Mouse (Mus musculus): ENCODE measurements around the gene Olfr576. TPM values are rescaled to one million over a fixed set of nuclear protein-coding genes. Genes with fewer than 3 reads are reported as not detected.

Olfr576 gene
- polyA plus RNA-seq, 1 experiment from 2014 or later, result not detected

DNA sequence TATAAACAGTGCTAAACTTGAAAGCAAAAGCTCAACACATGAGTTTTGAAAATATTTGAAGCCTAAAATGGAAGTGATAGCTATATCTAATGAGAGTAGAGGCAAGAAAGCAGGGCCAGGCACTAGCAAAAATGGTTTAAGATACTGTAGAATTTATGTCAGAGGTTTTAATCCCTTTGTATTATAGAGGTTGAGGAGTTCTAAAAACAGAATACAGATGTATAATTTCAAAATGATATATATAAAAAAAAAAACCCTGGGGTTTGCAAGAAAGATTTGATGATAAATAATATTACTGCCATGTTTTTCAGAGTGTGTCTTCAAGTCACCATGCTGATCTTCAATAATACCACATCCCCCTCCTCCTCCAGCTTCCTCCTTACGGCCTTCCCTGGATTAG lies 14.3 kb upstream of the Olfr576 start, which contains the start of gene Olfr574:
Gene Olfr574 (plus strand): TSS at position 301 of the 400 bp plus-strand sequence.
- Histone ChIP-seq H3K4me1 (replicated peaks; ENCODE audit: control insufficient read depth, insufficient read depth, low read length) (no peaks in the 10 kb centered on the region), H3K4me2 (replicated peaks; ENCODE audit: low read depth, low read length) (no peak within 1 kb of the TSS), H3K27ac (ENCODE audit: low read depth, low read length) (no peak within 1 kb of the TSS), H3K9me3 (ENCODE audit: control insufficient read depth, low read length) (no peaks in the 10 kb centered on the region), H3K27me3 (ENCODE audit: control insufficient read depth, insufficient read depth, low read length) (no peaks in the 10 kb centered on the region), H3K36me3 (ENCODE audit: control insufficient read depth, insufficient read depth, low read length) (no peaks in the 10 kb centered on the region), H3K9ac (ENCODE audit: low read depth, low read length) (no peak within 1 kb of the TSS), H3K4me3 (ENCODE audit: low read depth, low read length) (no peak within 1 kb of the TSS)
- WGBS, result 100% methylated on average over 1 of the region's 1 CpGs
- ATAC-seq (ENCODE audit: low FRiP score) (no peak), DNase-seq (ENCODE audit: low spot score) (no peak)

DNA sequence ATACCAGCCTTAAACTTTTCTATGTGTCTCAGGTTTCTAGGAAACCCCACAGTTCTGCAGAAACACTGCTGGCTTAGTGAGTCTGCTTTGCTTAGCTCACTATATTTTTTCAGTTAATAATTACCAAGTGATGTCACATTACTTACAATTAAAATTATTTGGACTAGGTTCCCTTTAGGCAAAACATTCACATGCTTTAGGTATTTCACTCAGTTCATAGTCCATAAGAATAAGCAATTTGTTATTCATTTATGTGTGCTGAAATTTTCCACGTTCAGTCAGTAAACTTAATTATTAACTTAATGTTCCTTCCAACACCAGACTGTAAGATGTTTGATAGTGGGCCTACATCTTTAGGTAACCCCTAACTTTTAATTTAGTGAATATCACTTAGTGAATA lies 11.7 kb upstream of the Olfr576 start:
- Histone ChIP-seq H3K27me3 (ENCODE audit: control insufficient read depth, insufficient read depth, low read length) (no peaks in the 10 kb centered on the region), H3K27ac (ENCODE audit: low read depth, low read length) (no peak overlapping the region), H3K4me1 (replicated peaks; ENCODE audit: control insufficient read depth, insufficient read depth, low read length) (no peaks in the 10 kb centered on the region), H3K9ac (ENCODE audit: low read depth, low read length) (no peak overlapping the region), H3K36me3 (ENCODE audit: control insufficient read depth, insufficient read depth, low read length) (no peaks in the 10 kb centered on the region), H3K4me2 (replicated peaks; ENCODE audit: low read depth, low read length) (no peak overlapping the region), H3K4me3 (ENCODE audit: low read depth, low read length) (no peak overlapping the region), H3K9me3 (ENCODE audit: control insufficient read depth, low read length) (no peaks in the 10 kb centered on the region)
- DNase-seq (ENCODE audit: low spot score) (no peak), ATAC-seq (ENCODE audit: low FRiP score) (no peak)
- 64% methylated on average over 1 of the region's 1 CpGs for WGBS

DNA sequence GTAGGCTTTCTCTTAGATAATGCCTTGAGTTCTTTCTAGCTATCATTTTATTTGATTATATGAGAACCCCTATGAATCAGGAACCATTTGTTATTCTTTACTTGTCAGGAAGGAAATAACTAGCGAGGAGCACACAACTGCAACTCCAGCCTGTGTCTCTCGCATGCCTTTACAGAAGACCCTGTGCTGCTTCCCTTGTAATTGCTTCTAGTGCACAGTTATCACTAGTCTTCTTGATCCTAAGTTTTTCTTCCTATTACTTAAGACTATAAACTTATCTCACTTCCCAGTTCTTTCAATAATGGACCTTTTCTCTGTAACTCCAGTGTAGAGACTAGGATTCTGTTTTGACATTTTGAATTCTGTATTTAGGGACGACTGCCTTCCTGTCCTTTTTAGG lies 4.3 kb upstream of the Olfr576 start:
- 88% methylated on average over 3 of the region's 3 CpGs for WGBS
- DNase-seq (ENCODE audit: low spot score) (no peak), ATAC-seq (ENCODE audit: low FRiP score) (no peak)
- Histone ChIP-seq H3K4me3 (ENCODE audit: low read depth, low read length) (no peak overlapping the region), H3K4me1 (replicated peaks; ENCODE audit: control insufficient read depth, insufficient read depth, low read length) (no peaks in the 10 kb centered on the region), H3K27me3 (ENCODE audit: control insufficient read depth, insufficient read depth, low read length) (no peaks in the 10 kb centered on the region), H3K36me3 (ENCODE audit: control insufficient read depth, insufficient read depth, low read length) (no peaks in the 10 kb centered on the region), H3K9ac (ENCODE audit: low read depth, low read length) (no peak overlapping the region), H3K4me2 (replicated peaks; ENCODE audit: low read depth, low read length) (no peak overlapping the region), H3K9me3 (ENCODE audit: control insufficient read depth, low read length) (no peaks in the 10 kb centered on the region), H3K27ac (ENCODE audit: low read depth, low read length) (no peak overlapping the region)

- H3K4me2 ChIP-seq (replicated peaks; ENCODE audit: low read depth, low read length), result no peak within 1 kb of the TSS
- 62% methylated on average over 1 of the region's 1 CpGs for WGBS
- no peak for ATAC-seq (ENCODE audit: low FRiP score)
- H3K27me3 ChIP-seq (ENCODE audit: control insufficient read depth, insufficient read depth, low read length), result no peaks in the 10 kb centered on the region
- H3K4me3 ChIP-seq (ENCODE audit: low read depth, low read length), result no peak within 1 kb of the TSS
- DNase-seq (ENCODE audit: low spot score), result no peak
- H3K9ac ChIP-seq (ENCODE audit: low read depth, low read length), result no peak within 1 kb of the TSS
- no peaks in the 10 kb centered on the region for H3K36me3 ChIP-seq (ENCODE audit: control insufficient read depth, insufficient read depth, low read length)
- no peak within 1 kb of the TSS for H3K27ac ChIP-seq (ENCODE audit: low read depth, low read length)
- no peaks in the 10 kb centered on the region for H3K9me3 ChIP-seq (ENCODE audit: control insufficient read depth, low read length)
- no peaks in the 10 kb centered on the region for H3K4me1 ChIP-seq (replicated peaks; ENCODE audit: control insufficient read depth, insufficient read depth, low read length)
Measured at GRCm38 (mm10) chr7:102958593-102958992, 3.9 kb upstream of the Olfr576 start, which contains the start of gene Olfr575. Gene Olfr575 (minus strand): TSS chr7:102958775.

GRCm38 (mm10) chr7:102974399-102974798 lies 11.9 kb downstream of the Olfr576 start:
- H3K27ac ChIP-seq (ENCODE audit: low read depth, low read length), result no peak overlapping the region
- H3K27me3 ChIP-seq (ENCODE audit: control insufficient read depth, insufficient read depth, low read length), result no peaks in the 10 kb centered on the region
- H3K4me1 ChIP-seq (replicated peaks; ENCODE audit: control insufficient read depth, insufficient read depth, low read length), result no peaks in the 10 kb centered on the region
- 44% methylated on average over 1 of the region's 1 CpGs for WGBS
- ATAC-seq (ENCODE audit: low FRiP score) (no peak), DNase-seq (ENCODE audit: low spot score) (no peak)
- H3K4me3 ChIP-seq (ENCODE audit: low read depth, low read length), result no peak overlapping the region
- H3K4me2 ChIP-seq (replicated peaks; ENCODE audit: low read depth, low read length), result no peak overlapping the region
- H3K9me3 ChIP-seq (ENCODE audit: control insufficient read depth, low read length), result no peaks in the 10 kb centered on the region
- no peaks in the 10 kb centered on the region for H3K36me3 ChIP-seq (ENCODE audit: control insufficient read depth, insufficient read depth, low read length)
- no peak overlapping the region for H3K9ac ChIP-seq (ENCODE audit: low read depth, low read length)

DNA sequence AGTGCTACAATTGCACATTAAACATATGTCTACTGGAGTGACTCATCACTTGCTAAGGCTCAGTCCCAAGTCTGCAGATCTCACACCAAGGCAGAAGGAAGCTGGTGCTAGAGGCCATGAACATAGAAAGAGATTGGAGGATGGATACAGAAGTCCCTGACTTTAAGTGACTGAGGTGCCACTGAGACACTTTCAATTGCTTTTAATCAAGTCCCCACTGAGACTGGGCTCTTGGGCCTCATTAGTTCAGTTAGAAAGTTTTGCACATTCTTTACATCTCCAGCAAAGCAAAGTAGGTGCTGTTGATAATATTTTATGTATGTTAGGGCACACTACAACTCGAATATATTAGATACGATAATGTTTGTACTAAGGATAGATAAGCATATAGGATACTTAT lies 13.4 kb downstream of the Olfr576 start, which contains the start of gene Olfr577:
Gene Olfr577 (minus strand): TSS at position 101 of the 400 bp plus-strand sequence.
- Histone ChIP-seq H3K4me1 (replicated peaks; ENCODE audit: control insufficient read depth, insufficient read depth, low read length) (no peaks in the 10 kb centered on the region), H3K4me3 (ENCODE audit: low read depth, low read length) (no peak within 1 kb of the TSS), H3K36me3 (ENCODE audit: control insufficient read depth, insufficient read depth, low read length) (no peaks in the 10 kb centered on the region), H3K4me2 (replicated peaks; ENCODE audit: low read depth, low read length) (no peak within 1 kb of the TSS), H3K27ac (ENCODE audit: low read depth, low read length) (no peak within 1 kb of the TSS), H3K9me3 (ENCODE audit: control insufficient read depth, low read length) (no peaks in the 10 kb centered on the region), H3K27me3 (ENCODE audit: control insufficient read depth, insufficient read depth, low read length) (no peaks in the 10 kb centered on the region), H3K9ac (ENCODE audit: low read depth, low read length) (no peak within 1 kb of the TSS)
- ATAC-seq (ENCODE audit: low FRiP score) (no peak), DNase-seq (ENCODE audit: low spot score) (no peak)
- 87% methylated on average over 2 of the region's 2 CpGs for WGBS

- 74% methylated on average over 3 of the region's 3 CpGs for WGBS
- H3K36me3 ChIP-seq (ENCODE audit: control insufficient read depth, insufficient read depth, low read length), result no peaks in the 10 kb centered on the region
- no peaks in the 10 kb centered on the region for H3K27me3 ChIP-seq (ENCODE audit: control insufficient read depth, insufficient read depth, low read length)
- H3K4me1 ChIP-seq (replicated peaks; ENCODE audit: control insufficient read depth, insufficient read depth, low read length), result no peaks in the 10 kb centered on the region
- DNase-seq (ENCODE audit: low spot score) (no peak), ATAC-seq (ENCODE audit: low FRiP score) (no peak)
- no peak within 1 kb of the TSS for H3K4me3 ChIP-seq (ENCODE audit: low read depth, low read length)
- no peak within 1 kb of the TSS for H3K27ac ChIP-seq (ENCODE audit: low read depth, low read length)
- no peak within 1 kb of the TSS for H3K9ac ChIP-seq (ENCODE audit: low read depth, low read length)
- no peak within 1 kb of the TSS for H3K4me2 ChIP-seq (replicated peaks; ENCODE audit: low read depth, low read length)
- H3K9me3 ChIP-seq (ENCODE audit: control insufficient read depth, low read length), result no peaks in the 10 kb centered on the region
Measured at GRCm38 (mm10) chr7:102989224-102989623, 26.8 kb downstream of the Olfr576 start, which contains the start of gene Olfr578. Gene Olfr578 (minus strand): TSS chr7:102989324.

Other genes starting within 250 kb of the Olfr576 start
- not detected in 2 replicates for gene Olfr33, start 243.6 kb upstream of the Olfr576 start, polyA plus RNA-seq (2014; fragmentation: Nextera tagmentation; extraction: Ambion mirVana)
- gene Olfr559, start 235.2 kb upstream of the Olfr576 start, polyA plus RNA-seq (2014; fragmentation: Nextera tagmentation; extraction: Ambion mirVana), result not detected in 2 replicates
- not detected in 2 replicates for gene Olfr560, start 203.3 kb upstream of the Olfr576 start, polyA plus RNA-seq (2014; fragmentation: Nextera tagmentation; extraction: Ambion mirVana)
- gene Olfr78, start 203.2 kb upstream of the Olfr576 start, polyA plus RNA-seq (2014; fragmentation: Nextera tagmentation; extraction: Ambion mirVana), result 0.14 TPM in 1 of 2 replicates, not detected in the other
- not detected in 2 replicates for gene Olfr561, start 191.4 kb upstream of the Olfr576 start, polyA plus RNA-seq (2014; fragmentation: Nextera tagmentation; extraction: Ambion mirVana)
- gene Olfr564, start 159.2 kb upstream of the Olfr576 start, polyA plus RNA-seq (2014; fragmentation: Nextera tagmentation; extraction: Ambion mirVana), result not detected in 2 replicates
- gene Olfr566, start 103.9 kb upstream of the Olfr576 start, polyA plus RNA-seq (2014; fragmentation: Nextera tagmentation; extraction: Ambion mirVana), result not detected in 2 replicates
- not detected in 2 replicates for gene Olfr568, start 85.5 kb upstream of the Olfr576 start, polyA plus RNA-seq (2014; fragmentation: Nextera tagmentation; extraction: Ambion mirVana)
- not detected in 2 replicates for gene Olfr569, start 71.8 kb upstream of the Olfr576 start, polyA plus RNA-seq (2014; fragmentation: Nextera tagmentation; extraction: Ambion mirVana)
- gene Olfr570, start 68.1 kb upstream of the Olfr576 start, polyA plus RNA-seq (2014; fragmentation: Nextera tagmentation; extraction: Ambion mirVana), result not detected in 2 replicates
- gene Olfr571, start 45.1 kb upstream of the Olfr576 start, polyA plus RNA-seq (2014; fragmentation: Nextera tagmentation; extraction: Ambion mirVana), result not detected in 2 replicates
- gene Olfr572, start 38.3 kb upstream of the Olfr576 start, polyA plus RNA-seq (2014; fragmentation: Nextera tagmentation; extraction: Ambion mirVana), result not detected in 2 replicates
- not detected in 2 replicates for gene Olfr573-ps1, start 20.1 kb upstream of the Olfr576 start, polyA plus RNA-seq (2014; fragmentation: Nextera tagmentation; extraction: Ambion mirVana)
- gene Olfr574, start 14.2 kb upstream of the Olfr576 start, polyA plus RNA-seq (2014; fragmentation: Nextera tagmentation; extraction: Ambion mirVana), result not detected in 2 replicates
- not detected in 2 replicates for gene Olfr575, start 3.9 kb upstream of the Olfr576 start, polyA plus RNA-seq (2014; fragmentation: Nextera tagmentation; extraction: Ambion mirVana)
- not detected in 2 replicates for gene Olfr577, start 13.3 kb downstream of the Olfr576 start, polyA plus RNA-seq (2014; fragmentation: Nextera tagmentation; extraction: Ambion mirVana)
- gene Olfr578, start 26.7 kb downstream of the Olfr576 start, polyA plus RNA-seq (2014; fragmentation: Nextera tagmentation; extraction: Ambion mirVana), result not detected in 2 replicates
- gene Olfr582, start 75.4 kb downstream of the Olfr576 start, polyA plus RNA-seq (2014; fragmentation: Nextera tagmentation; extraction: Ambion mirVana), result not detected in 2 replicates
- gene Olfr583, start 88.6 kb downstream of the Olfr576 start, polyA plus RNA-seq (2014; fragmentation: Nextera tagmentation; extraction: Ambion mirVana), result not detected in 2 replicates
- gene Olfr584, start 119.2 kb downstream of the Olfr576 start, polyA plus RNA-seq (2014; fragmentation: Nextera tagmentation; extraction: Ambion mirVana), result not detected in 2 replicates
- gene Olfr585, start 135.1 kb downstream of the Olfr576 start, polyA plus RNA-seq (2014; fragmentation: Nextera tagmentation; extraction: Ambion mirVana), result not detected in 2 replicates
- gene Olfr586, start 163.0 kb downstream of the Olfr576 start, polyA plus RNA-seq (2014; fragmentation: Nextera tagmentation; extraction: Ambion mirVana), result not detected in 2 replicates
- not detected in 2 replicates for gene Olfr588-ps1, start 178.2 kb downstream of the Olfr576 start, polyA plus RNA-seq (2014; fragmentation: Nextera tagmentation; extraction: Ambion mirVana)
- not detected in 2 replicates for gene Olfr589, start 193.7 kb downstream of the Olfr576 start, polyA plus RNA-seq (2014; fragmentation: Nextera tagmentation; extraction: Ambion mirVana)
- not detected in 2 replicates for gene Olfr591, start 215.7 kb downstream of the Olfr576 start, polyA plus RNA-seq (2014; fragmentation: Nextera tagmentation; extraction: Ambion mirVana)
- not detected in 2 replicates for gene Olfr592, start 222.1 kb downstream of the Olfr576 start, polyA plus RNA-seq (2014; fragmentation: Nextera tagmentation; extraction: Ambion mirVana)
- gene Olfr593, start 249.2 kb downstream of the Olfr576 start, polyA plus RNA-seq (2014; fragmentation: Nextera tagmentation; extraction: Ambion mirVana), result not detected in 2 replicates

All from hindbrain, embryonic 11.5 days (tissue).